Comparison of ENCODE assay signal across 15 mouse cellular contexts in genomic region chr15:27849910-27850309, GRCm38 (mm10).
A peak's percentile ranks its signal among the peaks of the same experiment; 100 is the strongest.
DNase-seq lines count a peak whose midpoint lies in the region; ATAC-seq and TF ChIP-seq lines count a peak whose summit lies in the region.
"Had no signal": no experiment of that assay in that cellular context is flagged by ENCODE, and none has a peak within 500 bp of the region (broad histone marks: within the 10 kb centered on the region; RNA-seq: fewer than 3 reads in every experiment).

No protein-coding gene starts in this region.

- TF ChIP-seq CTCF in C2C12 (IDR thresholded peaks at IDR 0.05; ENCODE audit: control insufficient read depth, insufficient read depth, insufficient read length): no peak

- peaks cover 97% of the 10 kb centered on the region for H3K36me3 ChIP-seq in C2C12 (ENCODE audit: control insufficient read depth, insufficient read depth)
- H3K36me3 ChIP-seq in midbrain, embryonic 15.5 days (replicated peaks): peaks cover 44% of the 10 kb centered on the region

- ATAC-seq in inflammation-experienced regulatory T-cells, adult 6 months: no peak
- no peak for ATAC-seq in midbrain, embryonic 15.5 days (replicated peaks)
- ATAC-seq: intestine, embryonic 15.5 days had no signal

- H3K9me3 ChIP-seq in midbrain, embryonic 15.5 days: no peaks in the 10 kb centered on the region
- H3K9me3 ChIP-seq: intestine, embryonic 15.5 days; lung, embryonic 15.5 days had no signal

- H3K9ac ChIP-seq in midbrain, embryonic 15.5 days: no peak overlapping the region
- H3K9ac ChIP-seq: intestine, embryonic 15.5 days; lung, embryonic 15.5 days had no signal

- H3K79me3 ChIP-seq in C2C12 (ENCODE audit: low read depth): no peaks in the 10 kb centered on the region

- H3K4me3 ChIP-seq in C2C12 (ENCODE audit: insufficient read depth, poor library complexity, severe bottlenecking): no peak overlapping the region
- no peak overlapping the region for H3K4me3 ChIP-seq in midbrain, embryonic 15.5 days
- H3K4me3 ChIP-seq: erythroblast, embryonic 14.5 days; intestine, embryonic 15.5 days; lung, embryonic 15.5 days had no signal

- no peak overlapping the region for H3ac ChIP-seq in C2C12 (ENCODE audit: control insufficient read depth, insufficient read length, low read depth)

- H3K27me3 ChIP-seq in C2C12 (ENCODE audit: control insufficient read depth, insufficient read depth, insufficient read length): no peaks in the 10 kb centered on the region
- no peaks in the 10 kb centered on the region for H3K27me3 ChIP-seq in midbrain, embryonic 15.5 days (replicated peaks)
- H3K27me3 ChIP-seq: intestine, embryonic 15.5 days; lung, embryonic 15.5 days had no signal

- DNase-seq in cerebellum, adult 9-10 months: peak; percentile 31
- DNase-seq in cerebellum, postnatal 10 days: no peak
- DNase-seq in lung, postnatal 14 days: peak; percentile 15
- no peak for DNase-seq in lung, postnatal 4 days
- DNase-seq in adrenal gland, postnatal 25 days: peak; percentile 70
- DNase-seq: kidney, postnatal 10 days; thymus, postnatal 4 days had no signal

- H3K4me1 ChIP-seq in midbrain, embryonic 15.5 days: no peaks in the 10 kb centered on the region
- H3K4me1 ChIP-seq: intestine, embryonic 15.5 days; lung, embryonic 15.5 days had no signal

- no peaks in the 10 kb centered on the region for H3K79me2 ChIP-seq in C2C12 (ENCODE audit: control insufficient read depth, insufficient read depth)

- 89% methylated on average over 4 of the region's 4 CpGs for WGBS in midbrain, embryonic 15.5 days

- no peak overlapping the region for H3K4me2 ChIP-seq in midbrain, embryonic 15.5 days
- H3K4me2 ChIP-seq: heart, embryonic 11.5 days; intestine, embryonic 15.5 days; lung, embryonic 15.5 days; midbrain, embryonic 11.5 days had no signal

- H3K27ac ChIP-seq in midbrain, embryonic 15.5 days: no peak overlapping the region
- H3K27ac ChIP-seq: intestine, embryonic 15.5 days; lung, embryonic 15.5 days had no signal

TF ChIP-seq in C2C12, 6 proteins besides CTCF, POLR2A, EP300 and RAD21:
- TF ChIP-seq MAX (IDR thresholded peaks at IDR 0.05) (no peak), CEBPB (IDR thresholded peaks at IDR 0.05; ENCODE audit: low read depth) (no peak), FOSL1 (IDR thresholded peaks at IDR 0.05; ENCODE audit: insufficient read depth, low read length, poor library complexity, severe bottlenecking) (peak; percentile 89)

Comparison
In these comparisons a context has a peak if more than half of its experiments do, and no peak if none do; other contexts are left out.
1. DNase-seq: peak in cerebellum, adult 9-10 months (single experiment), lung, postnatal 14 days (single experiment) and adrenal gland, postnatal 25 days (single experiment); none in cerebellum, postnatal 10 days (0 of 2) and lung, postnatal 4 days (0 of 2).